12 mouse cellular contexts compared by ENCODE assay signal in genomic region chr2:6331324-6332137, GRCm38 (mm10). TPM values are rescaled to one million over a fixed set of nuclear protein-coding genes. Genes with fewer than 3 reads are reported as not detected.
DNase-seq lines count a peak whose midpoint lies in the region; ATAC-seq and TF ChIP-seq lines count a peak whose summit lies in the region.
"Had no signal": no experiment of that assay in that cellular context is flagged by ENCODE, and none has a peak within 500 bp of the region (broad histone marks: within the 10 kb centered on the region; RNA-seq: fewer than 3 reads in every experiment).

No protein-coding gene starts in this region.

- no peak overlapping the region for H3K4me3 ChIP-seq in kidney, adult 2 months (ENCODE audit: insufficient read depth, low read depth, low read length)
- no peak overlapping the region for H3K4me3 ChIP-seq in G1E (ENCODE audit: low read depth, low read length)
- no peak overlapping the region for H3K4me3 ChIP-seq in liver, postnatal 0 days (ENCODE audit: low read depth, low read length)
- no peak overlapping the region for H3K4me3 ChIP-seq in hindbrain, embryonic 10.5 days

- no peaks in the 10 kb centered on the region for H3K36me3 ChIP-seq in kidney, adult 2 months (ENCODE audit: control insufficient read depth, insufficient read depth, low read length)
- peaks cover 31% of the 10 kb centered on the region for H3K36me3 ChIP-seq in G1E (replicated peaks)
- no peaks in the 10 kb centered on the region for H3K36me3 ChIP-seq in liver, postnatal 0 days (replicated peaks; ENCODE audit: insufficient read depth, low read length)
- 0 out of 2 replicates have a peak, but pooled peaks cover 6% of the 10 kb centered on the region for H3K36me3 ChIP-seq in hindbrain, embryonic 10.5 days

- TF ChIP-seq EP300 in liver, postnatal 0 days (IDR thresholded peaks at IDR 0.05; ENCODE audit: low read depth) = peak; percentile 96

- peak overlapping the region; percentile 27 for H3K4me2 ChIP-seq in liver, postnatal 0 days (ENCODE audit: low read depth, low read length)

- H3K4me1 ChIP-seq in kidney, adult 2 months (ENCODE audit: control insufficient read depth, insufficient read depth, low read length) = peaks cover 27% of the 10 kb centered on the region
- H3K4me1 ChIP-seq in G1E (ENCODE audit: insufficient read depth, low read depth, low read length) = peaks cover 64% of the 10 kb centered on the region
- peaks cover 55% of the 10 kb centered on the region for H3K4me1 ChIP-seq in liver, postnatal 0 days (ENCODE audit: insufficient read depth)
- H3K4me1 ChIP-seq in hindbrain, embryonic 10.5 days (replicated peaks) = peaks cover 22% of the 10 kb centered on the region

- peak; percentile 72; the same call in 1 of the 2 replicates for ATAC-seq in G1E (ENCODE audit: extremely low read depth, insufficient number of reproducible peaks, low FRiP score, poor library complexity, severe bottlenecking)
- ATAC-seq in inflammation-experienced regulatory T-cells, adult 6 months = peak; percentile 44
- peak; percentile 49 for ATAC-seq in liver, postnatal 0 days
- ATAC-seq: forebrain, embryonic 16.5 days had no signal

- H3K27ac ChIP-seq in kidney, adult 2 months (ENCODE audit: insufficient read depth, low read depth, low read length) = peak overlapping the region; percentile 43
- peak overlapping the region; percentile 34 for H3K27ac ChIP-seq in liver, postnatal 0 days (ENCODE audit: low read depth)
- H3K27ac ChIP-seq in hindbrain, embryonic 10.5 days = no peak overlapping the region

- DNase-seq in kidney, adult 2 months = peak; percentile 36
- DNase-seq in kidney, postnatal 10 days = no peak
- no peak for DNase-seq in G1E (ENCODE audit: low spot score)
- DNase-seq in liver, postnatal 0 days = no peak
- no peak for DNase-seq in adrenal gland, adult 8-10 months
- no peak for DNase-seq in frontal cortex, postnatal 36 days (ENCODE audit: low spot score in 2 of 2)
- DNase-seq in hindbrain, embryonic 10.5 days (ENCODE audit: low spot score) = no peak
- DNase-seq: adrenal gland, postnatal 25 days; cerebellum, adult 18-20 months; heart, postnatal 4 days had no signal

- H3K9me3 ChIP-seq in G1E (replicated peaks) = no peaks in the 10 kb centered on the region
- no peaks in the 10 kb centered on the region for H3K9me3 ChIP-seq in liver, postnatal 0 days (ENCODE audit: low read length)
- H3K9me3 ChIP-seq in hindbrain, embryonic 10.5 days = no peaks in the 10 kb centered on the region

- 28% methylated on average over 7 of the region's 7 CpGs for WGBS in kidney, adult 2 months
- 42% methylated on average over 7 of the region's 7 CpGs for WGBS in liver, postnatal 0 days (ENCODE audit: insufficient replicate concordance)
- WGBS in hindbrain, embryonic 10.5 days = 84% methylated on average over 7 of the region's 7 CpGs

- H3K9ac ChIP-seq in liver, postnatal 0 days (replicated peaks) = no peak overlapping the region

- no peaks in the 10 kb centered on the region for H3K27me3 ChIP-seq in kidney, adult 2 months (replicated peaks; ENCODE audit: control insufficient read depth, insufficient read depth, low read length)
- H3K27me3 ChIP-seq in G1E (ENCODE audit: insufficient read depth, low read length) = no peaks in the 10 kb centered on the region
- H3K27me3 ChIP-seq in liver, postnatal 0 days (ENCODE audit: insufficient read depth, low read length) = no peaks in the 10 kb centered on the region
- H3K27me3 ChIP-seq in hindbrain, embryonic 10.5 days (ENCODE audit: insufficient read depth, poor library complexity, severe bottlenecking) = no peaks in the 10 kb centered on the region

- no peak for TF ChIP-seq CTCF in kidney, adult 2 months (conservative IDR thresholded peaks at IDR 0.05; ENCODE audit: insufficient read depth, insufficient read length, low read depth, low read length)
- TF ChIP-seq CTCF in G1E (IDR thresholded peaks at IDR 0.05; ENCODE audit: low read depth, low read length) = no peak
- TF ChIP-seq CTCF in liver, postnatal 0 days (IDR thresholded peaks at IDR 0.05; ENCODE audit: low read depth) = no peak

- TF ChIP-seq POLR2A in kidney, adult 2 months (IDR thresholded peaks at IDR 0.05; ENCODE audit: low read depth, low read length) = no peak

RNA-seq across cellular contexts. Expression of gene Usp6nl, which starts 9.1 kb away (rescaled TPM):
- polyA plus RNA-seq in kidney, adult 2 months (2012; rRNA removed) = 8.9 and 9.1 TPM in 2 replicates
- total RNA-seq in G1E (2014; fragmentation: Nextera tagmentation) (42.7 and 45.3 TPM in 2 replicates), G1E (2017) (17.3 and 17.5 TPM in 2 replicates)
- polyA plus RNA-seq in G1E (2012) = 17.2 and 20.8 TPM in 2 replicates
- 10 to 100 TPM in 1 of 3 experiments, 1 to 10 TPM in 2; 4.1 to 11.9 (median 7.2) TPM for polyA plus RNA-seq in inflammation-experienced regulatory T-cells, adult 6 months (2017; shearing (Covaris generic))
- 4.6 and 5.1 TPM in 2 replicates for polyA plus RNA-seq in liver, postnatal 0 days (2015; fragmentation: Nextera tagmentation; extraction: Ambion mirVana)
- total RNA-seq in adrenal gland, adult 8-10 months (2022) = 10 to 100 TPM; 31.7 to 41.4 (median 35.1) TPM
- polyA plus RNA-seq in hindbrain, embryonic 10.5 days (2016; fragmentation: Nextera tagmentation; extraction: Ambion mirVana) = 9.3 and 11.6 TPM in 2 replicates
